Mouse (Mus musculus) bone marrow, adult 2 months (tissue): ENCODE data around the gene Ide. TPM values are rescaled to one million over a fixed set of nuclear protein-coding genes. Genes with fewer than 3 reads are reported as not detected.

Source experiments
- H3K27ac ChIP-seq: fragments of 200-500 bp; 2 replicates; pipeline ENCODE4 v1.5.1; 2012; ENCODE audit warnings: low read depth, mild to moderate bottlenecking, control low read depth, inconsistent platforms, low read length; ENCODE audit not compliant: control insufficient read depth, poor library complexity, insufficient read depth
- H3K4me1 ChIP-seq: fragments of 200-500 bp; 2 replicates; pipeline ENCODE4 v1.6.1; 2011; ENCODE audit warnings: low read length; ENCODE audit not compliant: control insufficient read depth, insufficient read depth
- H3K4me3 ChIP-seq: fragments of 200-500 bp; replicated peaks from 2 replicates; pipeline ENCODE3; 2011; ENCODE audit warnings: mild to moderate bottlenecking, low read depth, low read length, control low read depth; ENCODE audit not compliant: control insufficient read depth
- CTCF ChIP-seq: fragments of 200-500 bp; IDR thresholded peaks from 2 replicates; pipeline ENCODE4 v1.5.1; 2011; ENCODE audit warnings: low read length, control low read depth; ENCODE audit not compliant: control insufficient read depth, insufficient read depth
- POLR2A ChIP-seq: fragments of 200-500 bp; IDR thresholded peaks from 2 replicates; pipeline ENCODE4 v1.6.1; 2011; ENCODE audit warnings: low read depth, mild to moderate bottlenecking, control low read depth, low read length, borderline replicate concordance; ENCODE audit not compliant: control insufficient read depth
- WGBS: fragments of 180-500 bp; shearing (Covaris S2); methylation state at CpG from one replicate; pipeline ENCODE4 v1.1.7; 2018; 5-methylcytosine and 5-hydroxymethylcytosine counted together
- polyA plus RNA-seq: library from polyadenylated mRNA; stranded (reverse); fragments of >200 nt; gene quantifications from 2 replicates; pipeline ENCODE4 v1.2.4, GENCODE M21; 2011; ENCODE audit warnings: low replicate concordance; ENCODE audit not compliant: missing spikeins, insufficient read depth, insufficient read length

Gene Ide
- 5.6 and 11.1 TPM in 2 replicates for polyA plus RNA-seq

DNA sequence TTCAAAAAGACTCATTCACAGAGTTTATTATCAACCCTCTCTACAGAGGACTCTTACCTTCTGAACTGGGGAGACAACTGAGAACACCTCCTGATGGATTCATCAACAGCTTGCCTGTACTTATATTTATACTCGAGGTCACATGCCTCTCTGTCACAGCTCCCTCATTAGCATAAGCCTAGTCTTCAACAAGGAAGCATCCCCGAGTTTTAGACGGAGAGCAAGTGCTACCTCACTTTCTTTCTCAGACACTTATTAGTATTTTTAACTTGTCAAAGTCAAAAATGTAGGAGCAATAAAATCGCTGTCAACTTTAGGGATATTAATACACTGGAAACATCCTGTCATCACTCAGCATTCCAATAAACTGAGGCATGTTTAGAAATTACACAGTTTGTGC, at the start of gene Ide:
Gene Ide, minus strand, starts transcription at position 101 of the 400 bp plus-strand sequence.
- Histone ChIP-seq H3K27ac (no peak within 1 kb of the TSS), H3K4me3 (no peak within 1 kb of the TSS), H3K4me1 (no peaks in the 10 kb centered on the region; the same call in 1 of the 2 replicates)
- no peak for TF ChIP-seq POLR2A
- TF ChIP-seq CTCF: no peak
- WGBS: 68% methylated on average over 4 of the region's 4 CpGs

DNA sequence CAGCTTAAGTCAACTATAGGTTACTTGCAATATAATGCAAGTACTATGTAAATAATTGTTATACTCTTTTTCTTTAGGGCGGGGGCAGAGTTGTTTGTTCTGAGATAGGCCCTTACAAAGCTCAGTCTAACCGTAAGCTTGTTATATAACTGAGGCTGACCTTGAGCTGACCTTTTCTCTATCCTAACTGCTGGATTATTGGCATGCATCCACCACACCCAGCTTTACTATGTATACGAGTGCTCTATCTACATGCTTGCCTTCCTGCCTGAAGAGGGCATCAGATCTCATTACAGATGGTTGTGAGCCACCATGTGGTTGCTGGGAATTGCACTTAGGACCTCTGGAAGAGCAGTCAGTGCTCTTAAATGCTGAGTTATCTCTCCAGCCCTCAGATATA, 48.5 kb upstream of the Ide start:
- H3K4me3 ChIP-seq: no peak overlapping the region
- H3K27ac ChIP-seq: no peak overlapping the region
- WGBS: 78% methylated on average over 3 of the region's 3 CpGs
- no peaks in the 10 kb centered on the region; the same call in 1 of the 2 replicates for H3K4me1 ChIP-seq
- no peak for TF ChIP-seq POLR2A

DNA sequence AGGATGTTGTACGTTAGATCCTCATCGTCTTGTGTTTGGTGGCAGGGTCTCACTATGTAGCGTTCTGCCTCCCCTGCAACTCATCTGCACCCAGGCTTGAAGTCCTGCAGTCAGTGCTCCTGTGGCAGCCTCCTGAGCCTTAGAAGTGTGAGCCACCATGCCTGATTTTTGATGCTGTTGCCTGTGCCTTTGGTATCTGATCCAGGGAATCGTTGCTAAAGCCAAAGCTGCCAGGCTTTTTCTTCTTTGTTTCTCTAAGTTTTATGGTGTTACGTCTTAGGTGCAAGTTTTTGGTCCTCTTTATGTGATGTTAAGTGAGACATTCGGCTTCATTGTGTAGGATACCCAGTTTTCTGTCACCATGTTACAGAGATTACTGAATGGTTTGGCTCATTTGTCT, 41.2 kb upstream of the Ide start:
- Histone ChIP-seq H3K4me1 (no peaks in the 10 kb centered on the region; the same call in 1 of the 2 replicates), H3K4me3 (peak overlapping the region; percentile 30), H3K27ac (no peak overlapping the region)
- no peak for TF ChIP-seq CTCF
- TF ChIP-seq POLR2A: no peak
- 79% methylated on average over 6 of the region's 6 CpGs for WGBS

DNA sequence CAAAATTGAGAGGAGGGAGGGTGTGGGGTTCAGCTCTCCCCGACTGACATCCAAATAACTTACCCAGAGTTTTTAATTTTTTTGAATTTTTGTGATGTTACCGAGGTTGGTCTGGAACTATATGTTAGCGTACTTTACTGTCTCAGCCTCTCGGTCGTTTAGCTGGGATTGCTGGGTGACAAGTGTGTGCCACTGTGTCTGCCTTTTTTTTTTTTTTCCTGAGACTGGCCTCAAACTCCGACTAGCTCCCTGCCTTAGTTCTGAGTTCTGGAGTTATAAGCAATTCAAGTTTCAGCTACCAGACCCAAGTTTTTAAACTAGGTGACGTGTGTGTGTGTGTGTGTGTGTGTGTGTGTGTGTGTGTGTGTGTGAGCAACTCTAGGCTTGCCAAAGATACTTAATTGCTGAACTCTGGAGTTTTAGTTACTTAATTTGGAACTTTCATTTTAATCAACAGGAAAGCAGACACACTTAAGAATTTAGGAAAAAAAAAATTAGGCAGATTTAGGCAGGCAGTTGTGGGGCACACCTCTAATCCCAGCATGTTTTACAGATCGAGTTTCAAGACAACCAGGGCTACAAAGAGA, 39.8 kb upstream of the Ide start:
- Histone ChIP-seq H3K4me3 (peak overlapping the region; percentile 96), H3K27ac (no peak overlapping the region), H3K4me1 (no peaks in the 10 kb centered on the region; the same call in 1 of the 2 replicates)
- TF ChIP-seq CTCF (no peak), POLR2A (no peak)
- 1% methylated on average over 8 of the region's 8 CpGs for WGBS

DNA sequence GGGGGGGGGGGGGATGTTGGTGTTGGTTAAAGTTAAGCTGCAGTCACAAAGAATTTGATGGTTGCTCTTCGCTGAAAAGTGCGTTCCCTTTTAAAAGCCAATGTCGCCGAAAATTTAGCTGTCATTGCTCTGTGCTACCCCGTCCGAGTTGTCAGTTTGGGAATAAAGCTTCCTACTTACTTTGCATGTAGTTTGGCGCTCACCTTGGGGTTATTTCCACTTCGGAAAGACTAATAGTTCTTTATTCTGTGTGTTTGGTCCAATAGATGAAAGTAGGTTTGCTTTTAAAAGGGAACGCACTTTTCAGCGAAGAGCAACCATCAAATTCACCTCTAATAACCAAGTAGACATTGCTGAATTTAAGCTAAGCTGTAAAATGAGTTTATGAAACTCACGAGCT, 39.2 kb upstream of the Ide start:
- WGBS: under 1% methylated on average over 11 of the region's 11 CpGs
- peak overlapping the region; percentile 96 for H3K4me3 ChIP-seq
- peak overlapping the region; percentile 95; the same call in 1 of the 2 replicates for H3K27ac ChIP-seq
- no peaks in the 10 kb centered on the region; the same call in 1 of the 2 replicates for H3K4me1 ChIP-seq
- TF ChIP-seq CTCF (no peak), POLR2A (no peak)

DNA sequence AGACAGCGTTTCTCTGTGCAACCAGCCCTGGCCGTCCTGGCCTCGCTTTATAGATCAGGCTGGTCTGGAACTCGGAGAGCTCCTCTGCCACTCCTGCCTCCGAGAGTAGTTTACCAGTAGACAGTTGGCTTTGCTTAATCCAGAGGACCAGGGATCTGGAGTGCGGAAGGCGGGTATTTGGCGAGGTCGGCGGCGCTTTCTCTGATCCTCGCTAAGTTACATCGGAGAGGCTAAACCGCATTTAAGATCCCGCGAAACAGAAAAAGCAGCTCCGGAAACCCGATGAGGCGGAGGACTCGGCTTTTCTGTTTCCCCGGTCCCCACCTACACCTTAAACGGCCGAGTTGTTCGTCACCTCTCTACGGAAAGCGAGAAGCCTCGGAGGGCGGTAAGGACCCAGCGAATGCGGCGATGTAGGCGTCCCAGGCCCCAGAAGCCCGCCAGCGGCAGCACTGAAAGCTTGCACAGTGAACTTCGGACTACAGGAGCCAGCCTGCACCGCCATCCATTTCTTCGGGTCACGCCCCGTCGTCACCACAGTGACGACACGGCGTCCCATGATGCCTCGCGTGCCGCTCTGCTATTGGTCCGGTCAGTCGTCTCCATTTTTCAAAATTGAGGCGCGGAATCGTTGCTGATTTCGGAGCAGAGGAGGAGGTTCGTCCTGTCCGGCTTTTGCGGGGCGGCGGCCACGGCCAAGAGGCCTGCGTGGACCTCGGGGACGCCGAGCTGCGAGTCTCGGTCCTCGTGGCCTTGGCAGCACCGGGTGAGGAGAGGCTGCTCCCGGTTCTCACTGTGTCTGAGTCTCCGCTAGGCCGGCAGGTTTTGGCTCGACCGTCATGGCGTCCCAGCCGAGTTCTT, 38.3 kb upstream of the Ide start, which contains the start of gene Kif11:
Gene Kif11, plus strand, starts transcription at position 649 of the 861 bp plus-strand sequence.
- under 1% methylated on average over 73 of the region's 73 CpGs for WGBS
- no peaks in the 10 kb centered on the region; the same call in 1 of the 2 replicates for H3K4me1 ChIP-seq
- peak within 1 kb of the TSS; percentile 95 for H3K27ac ChIP-seq
- peak within 1 kb of the TSS; percentile 96 for H3K4me3 ChIP-seq
- TF ChIP-seq POLR2A (peak; percentile 87), CTCF (no peak)

DNA sequence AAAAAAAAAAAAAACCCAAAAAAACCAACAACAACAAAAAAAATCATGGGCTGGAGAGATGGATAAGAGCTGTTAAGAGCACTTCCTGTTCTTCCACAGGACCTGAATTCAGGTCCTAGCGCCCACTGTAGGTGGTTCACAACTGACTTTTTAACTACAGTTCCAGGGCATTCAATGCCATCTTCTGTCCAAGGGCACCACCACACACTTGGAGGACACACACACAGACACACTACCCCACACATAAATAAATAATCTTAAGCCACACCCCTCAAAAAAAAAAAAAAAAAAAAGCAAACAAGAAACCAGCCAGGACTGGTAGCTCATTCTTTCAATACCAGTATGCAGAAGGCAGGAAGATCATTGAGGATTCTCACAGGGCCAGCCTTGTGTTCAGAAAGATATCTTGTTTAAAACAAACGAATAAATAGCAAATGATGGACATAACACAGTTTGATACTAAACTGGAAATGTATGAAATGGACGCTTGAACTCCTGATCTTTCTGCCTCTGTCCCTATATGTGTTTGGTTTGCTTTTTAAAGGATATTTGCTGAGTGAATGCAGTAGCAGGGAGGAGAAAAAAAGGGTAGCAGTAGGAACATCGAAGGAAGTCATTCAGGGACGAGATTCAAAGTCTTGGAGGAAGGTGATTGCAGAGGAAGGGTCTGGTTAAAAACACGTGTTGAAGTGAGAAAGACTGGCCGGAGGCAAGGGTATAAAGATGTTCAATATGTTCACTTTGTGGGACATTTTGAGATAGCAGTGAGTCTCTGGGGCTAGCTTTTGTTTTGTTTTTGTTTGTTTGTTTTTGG, 37.5 kb upstream of the Ide start:
- H3K4me3 ChIP-seq: peak overlapping the region; percentile 96
- 10% methylated on average over 7 of the region's 7 CpGs for WGBS
- TF ChIP-seq POLR2A (no peak), CTCF (no peak)
- H3K27ac ChIP-seq: peak overlapping the region; percentile 95
- H3K4me1 ChIP-seq: no peaks in the 10 kb centered on the region; the same call in 1 of the 2 replicates
